Comparison of ENCODE assay signal across 14 mouse cellular contexts in the genomic region with DNA sequence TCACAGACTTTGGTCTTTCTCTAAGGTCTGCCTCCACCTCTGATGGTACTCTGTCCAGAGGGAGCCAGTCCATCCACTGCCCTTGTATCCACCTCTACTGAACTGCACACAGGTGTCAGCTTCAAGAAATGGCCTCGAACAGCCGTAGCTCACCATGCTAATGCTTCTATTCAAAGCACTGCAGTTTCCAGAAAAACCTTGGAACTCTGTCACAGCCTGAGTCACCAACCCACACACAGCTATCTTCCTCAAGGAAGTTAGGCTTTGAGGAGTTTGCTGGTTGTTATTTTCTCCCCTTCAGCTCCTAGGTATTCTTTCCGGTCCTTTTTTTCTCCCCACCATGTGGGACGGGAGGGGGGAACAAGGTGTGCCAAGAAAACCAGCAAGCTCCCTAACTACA. TPM values are rescaled to one million over a fixed set of nuclear protein-coding genes. Genes with fewer than 3 reads are reported as not detected.
A peak's percentile ranks its signal among the peaks of the same experiment; 100 is the strongest.
DNase-seq lines count a peak whose midpoint lies in the region; ATAC-seq and TF ChIP-seq lines count a peak whose summit lies in the region.
"Had no signal": no experiment of that assay in that cellular context is flagged by ENCODE, and none has a peak within 500 bp of the region (broad histone marks: within the 10 kb centered on the region; RNA-seq: fewer than 3 reads in every experiment).

No protein-coding gene starts in this region.

- H3K27ac ChIP-seq in lung, embryonic 14.5 days (ENCODE audit: low read depth), result no peak overlapping the region
- peak overlapping the region; percentile 75 for H3K27ac ChIP-seq in layer of hippocampus, adult 2 months
- peak overlapping the region; percentile 80 for H3K27ac ChIP-seq in stomach, embryonic 14.5 days (ENCODE audit: low read length)
- H3K27ac ChIP-seq in limb, embryonic 10.5 days, result no peak overlapping the region
- no peak overlapping the region for H3K27ac ChIP-seq in hindbrain, embryonic 13.5 days
- H3K27ac ChIP-seq: hindbrain, embryonic 15.5 days; liver, embryonic 15.5 days had no signal

- ATAC-seq in lung, embryonic 14.5 days (ENCODE audit: insufficient read depth), result no peak
- no peak for ATAC-seq in stomach, embryonic 14.5 days (ENCODE audit: insufficient number of reproducible peaks, insufficient read depth, low FRiP score, low read depth)
- ATAC-seq in hindbrain, embryonic 13.5 days (ENCODE audit: low FRiP score), result no peak

- WGBS in lung, embryonic 14.5 days, result 21% methylated on average over 4 of the region's 4 CpGs
- WGBS in stomach, embryonic 14.5 days, result 27% methylated on average over 4 of the region's 4 CpGs
- WGBS in limb, embryonic 10.5 days, result 63% methylated on average over 4 of the region's 4 CpGs
- 74% methylated on average over 4 of the region's 4 CpGs for WGBS in hindbrain, embryonic 13.5 days

- H3K9ac ChIP-seq in lung, embryonic 14.5 days, result peak overlapping the region; percentile 9; the same call in 1 of the 2 replicates
- no peak overlapping the region for H3K9ac ChIP-seq in stomach, embryonic 14.5 days (replicated peaks; ENCODE audit: low read depth, low read length)
- no peak overlapping the region for H3K9ac ChIP-seq in hindbrain, embryonic 13.5 days
- H3K9ac ChIP-seq: hindbrain, embryonic 15.5 days; liver, embryonic 15.5 days had no signal

- no peak for TF ChIP-seq CTCF in lung, embryonic 14.5 days (IDR thresholded peaks at IDR 0.05; ENCODE audit: low read depth)
- no peak for TF ChIP-seq CTCF in layer of hippocampus, adult 2 months (conservative IDR thresholded peaks at IDR 0.05)

- no peaks in the 10 kb centered on the region for H3K27me3 ChIP-seq in lung, embryonic 14.5 days (ENCODE audit: insufficient read depth, low read length)
- no peaks in the 10 kb centered on the region for H3K27me3 ChIP-seq in stomach, embryonic 14.5 days (ENCODE audit: control insufficient read depth, insufficient read depth, low read length)
- H3K27me3 ChIP-seq in limb, embryonic 10.5 days (ENCODE audit: low read depth, poor library complexity, severe bottlenecking), result 0 out of 2 replicates have a peak, but pooled peaks cover 7% of the 10 kb centered on the region
- H3K27me3 ChIP-seq in hindbrain, embryonic 13.5 days, result peaks cover 8% of the 10 kb centered on the region; the same call in 1 of the 2 replicates
- H3K27me3 ChIP-seq: hindbrain, embryonic 15.5 days had no signal

- H3K36me3 ChIP-seq in lung, embryonic 14.5 days (ENCODE audit: insufficient read depth), result no peaks in the 10 kb centered on the region
- no peaks in the 10 kb centered on the region for H3K36me3 ChIP-seq in stomach, embryonic 14.5 days (ENCODE audit: control insufficient read depth, insufficient read depth, low read length)
- no peaks in the 10 kb centered on the region for H3K36me3 ChIP-seq in limb, embryonic 10.5 days
- H3K36me3 ChIP-seq in hindbrain, embryonic 13.5 days, result no peaks in the 10 kb centered on the region
- H3K36me3 ChIP-seq: G1E; hindbrain, embryonic 15.5 days; liver, embryonic 15.5 days had no signal

- H3K4me3 ChIP-seq in lung, embryonic 14.5 days (ENCODE audit: low read depth, low read length), result no peak overlapping the region
- H3K4me3 ChIP-seq in layer of hippocampus, adult 2 months, result no peak overlapping the region
- H3K4me3 ChIP-seq in stomach, embryonic 14.5 days (ENCODE audit: low read depth, low read length), result no peak overlapping the region
- H3K4me3 ChIP-seq in limb, embryonic 10.5 days, result no peak overlapping the region
- no peak overlapping the region for H3K4me3 ChIP-seq in hindbrain, embryonic 13.5 days
- H3K4me3 ChIP-seq: hindbrain, embryonic 15.5 days; liver, embryonic 15.5 days had no signal

- peak overlapping the region; percentile 32 for H3K4me2 ChIP-seq in lung, embryonic 14.5 days
- H3K4me2 ChIP-seq in stomach, embryonic 14.5 days (replicated peaks; ENCODE audit: low read depth, low read length), result peak overlapping the region; percentile 22
- no peak overlapping the region for H3K4me2 ChIP-seq in hindbrain, embryonic 13.5 days
- H3K4me2 ChIP-seq: hindbrain, embryonic 15.5 days; liver, embryonic 15.5 days had no signal

- H3K9me3 ChIP-seq in lung, embryonic 14.5 days (ENCODE audit: low read depth, low read length), result no peaks in the 10 kb centered on the region
- H3K9me3 ChIP-seq in stomach, embryonic 14.5 days (ENCODE audit: control insufficient read depth, low read depth, low read length), result no peaks in the 10 kb centered on the region
- no peaks in the 10 kb centered on the region for H3K9me3 ChIP-seq in limb, embryonic 10.5 days (replicated peaks)
- no peaks in the 10 kb centered on the region for H3K9me3 ChIP-seq in hindbrain, embryonic 13.5 days
- H3K9me3 ChIP-seq: G1E; hindbrain, embryonic 15.5 days; liver, embryonic 15.5 days had no signal

- H3K4me1 ChIP-seq in lung, embryonic 14.5 days (ENCODE audit: insufficient read depth), result peaks cover 8% of the 10 kb centered on the region
- peaks cover 21% of the 10 kb centered on the region for H3K4me1 ChIP-seq in stomach, embryonic 14.5 days (ENCODE audit: control insufficient read depth, insufficient read depth, low read length)
- H3K4me1 ChIP-seq in limb, embryonic 10.5 days, result peaks cover 28% of the 10 kb centered on the region
- H3K4me1 ChIP-seq in hindbrain, embryonic 13.5 days (replicated peaks), result peaks cover 8% of the 10 kb centered on the region

- no peak for DNase-seq in lung, embryonic 14.5 days
- no peak for DNase-seq in lung, postnatal 10 days
- DNase-seq in adrenal gland, postnatal 36 days, result peak; percentile 44 to 56
- peak; percentile 14 to 26 for DNase-seq in layer of hippocampus, adult 2 months (ENCODE audit: low spot score in 2 of 2)
- DNase-seq in limb, embryonic 10.5 days (ENCODE audit: low spot score), result no peak
- DNase-seq in gastrocnemius, adult 18-20 months (ENCODE audit: low spot score), result no peak
- DNase-seq: gastrocnemius, postnatal 10 days; spleen, adult 18-20 months; thymus, postnatal 36 days had no signal

RNA-seq across cellular contexts. Expression of a gene that starts 3.5 kb away (rescaled TPM):
- 25.0 and 26.3 TPM in 2 replicates for polyA plus RNA-seq in lung, embryonic 14.5 days (2014; fragmentation: Nextera tagmentation; extraction: Ambion mirVana)
- 100 to 1,000 TPM; 128 to 148 TPM for total RNA-seq in adrenal gland, postnatal 36 days (2021)
- 10 to 100 TPM; 69.4 to 72.5 TPM for total RNA-seq in layer of hippocampus, adult 2 months (2021)
- polyA plus RNA-seq in stomach, embryonic 14.5 days (2014; fragmentation: Nextera tagmentation; extraction: Ambion mirVana), result 23.9 and 26.7 TPM in 2 replicates
- 9.8 and 10.7 TPM in 2 replicates for polyA plus RNA-seq in limb, embryonic 10.5 days (2016; fragmentation: Nextera tagmentation; extraction: Ambion mirVana)
- total RNA-seq in gastrocnemius, adult 18-20 months (2021), result 100 to 1,000 TPM; 241 to 253 TPM
- polyA plus RNA-seq in hindbrain, embryonic 13.5 days (2015; fragmentation: Nextera tagmentation; extraction: Ambion mirVana), result 6.0 and 6.6 TPM in 2 replicates

Comparison
In these comparisons a context has a peak if more than half of its experiments do, and no peak if none do; other contexts are left out.
1. DNase-seq: peak in adrenal gland, postnatal 36 days (2 of 2) and layer of hippocampus, adult 2 months (2 of 2); none in lung, embryonic 14.5 days (single experiment), lung, postnatal 10 days (single experiment), limb, embryonic 10.5 days (single experiment) and gastrocnemius, adult 18-20 months (single experiment).
2. H3K27ac ChIP-seq: peak in layer of hippocampus, adult 2 months (single experiment) and stomach, embryonic 14.5 days (single experiment); none in lung, embryonic 14.5 days (single experiment), limb, embryonic 10.5 days (single experiment) and hindbrain, embryonic 13.5 days (single experiment).